Mouse (Mus musculus) layer of hippocampus, postnatal 14 days (tissue): ENCODE measurements around the gene Arhgap31. TPM values are rescaled to one million over a fixed set of nuclear protein-coding genes. Genes with fewer than 3 reads are reported as not detected.
"Not testable (repeated sequence)": the region's sequence is repeated elsewhere in the genome, so short reads cannot be mapped to it uniquely, and the experiment has no call there.

Source experiments
- DNase-seq, 2 experiments: peaks; one replicate each; pipeline ENCODE4 v3.0.0; 2021 to 2022; ENCODE audit warnings: low spot score in 2 of 2, mixed read lengths in 1 of 2
- total RNA-seq, 2 experiments: library from RNA; stranded (reverse); gene quantifications; 2 replicates each; pipeline ENCODE4 v1.2.3; 2021

Gene Arhgap31
- total RNA-seq, 2 experiments from 2014 or later: 24.1 to 25.4 TPM

DNA sequence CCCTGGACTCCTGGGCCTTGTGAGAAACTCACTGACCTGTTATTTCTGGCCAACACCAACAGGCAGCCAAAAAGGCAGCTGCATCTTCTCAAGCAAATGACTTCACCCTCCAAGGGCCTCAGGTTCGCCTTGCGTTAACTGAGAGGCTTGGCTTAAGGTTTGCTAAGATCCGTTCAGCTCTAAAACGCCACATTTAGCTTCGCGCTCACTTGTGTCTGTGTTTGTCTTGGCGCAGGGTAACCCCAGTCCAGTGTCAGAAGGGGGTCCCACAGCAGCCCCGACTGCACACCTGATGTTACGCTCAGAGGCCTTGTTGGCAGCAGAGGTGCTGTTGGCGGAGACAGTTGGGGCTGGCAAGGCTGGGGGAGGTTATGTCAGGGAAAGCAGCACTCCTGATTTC is 23.3 kb downstream of the Arhgap31 start:
- no peak for DNase-seq

DNA sequence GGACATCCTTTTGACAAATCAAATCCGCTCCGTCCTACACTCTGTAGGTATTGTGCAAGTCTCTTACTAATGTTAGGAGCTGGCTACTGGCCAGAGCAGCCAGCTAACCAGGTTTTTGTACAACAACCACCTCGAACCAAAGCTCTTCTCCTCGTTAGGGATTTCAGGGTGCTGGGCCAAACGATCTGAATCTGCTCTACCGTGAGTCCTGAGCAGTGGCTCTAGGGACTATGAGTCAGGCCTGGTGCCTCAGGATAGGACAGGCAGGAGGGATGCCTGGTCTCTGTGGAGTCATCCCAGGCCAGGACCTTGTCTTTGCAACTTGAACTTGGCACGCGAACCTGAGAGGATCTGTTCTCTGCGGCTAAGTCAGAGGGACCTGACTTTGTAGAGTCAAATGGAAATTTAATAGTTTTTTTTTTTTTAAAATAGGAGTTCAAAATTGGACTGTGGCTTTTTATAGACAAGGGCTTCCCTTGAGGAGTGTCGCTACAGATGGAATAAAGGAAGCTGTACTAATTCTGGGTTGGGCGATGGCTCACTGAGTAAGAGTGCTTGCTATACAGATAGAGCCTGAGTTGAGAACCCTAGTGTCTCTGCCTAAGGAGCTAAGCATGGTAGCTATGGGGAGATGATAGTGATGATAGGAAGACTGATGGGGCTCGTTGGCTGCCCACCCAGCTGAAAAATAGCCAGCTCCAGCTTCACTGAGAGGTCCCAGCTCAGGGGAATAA is 24.4 kb downstream of the Arhgap31 start:
- no peak for DNase-seq

DNA sequence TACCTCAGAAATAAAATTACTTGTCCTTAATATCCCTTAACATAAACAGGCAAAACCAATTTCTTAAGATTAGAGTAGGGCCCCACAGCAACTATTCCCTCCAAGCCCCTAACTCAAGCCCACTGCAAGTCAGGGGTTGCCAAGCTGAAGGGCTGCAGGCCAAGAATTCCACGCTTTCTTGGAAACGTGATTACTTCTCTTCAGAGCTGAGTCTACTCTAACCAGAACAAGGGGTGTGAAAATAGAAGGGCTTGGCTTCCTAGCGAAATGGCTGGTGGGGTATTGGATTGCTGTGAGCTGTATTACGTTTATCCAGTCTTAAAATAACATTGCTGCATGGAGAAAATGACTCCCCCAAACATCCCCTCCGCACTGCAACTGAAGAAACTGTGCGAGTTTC is 25.4 kb downstream of the Arhgap31 start:
- DNase-seq: no peak

DNA sequence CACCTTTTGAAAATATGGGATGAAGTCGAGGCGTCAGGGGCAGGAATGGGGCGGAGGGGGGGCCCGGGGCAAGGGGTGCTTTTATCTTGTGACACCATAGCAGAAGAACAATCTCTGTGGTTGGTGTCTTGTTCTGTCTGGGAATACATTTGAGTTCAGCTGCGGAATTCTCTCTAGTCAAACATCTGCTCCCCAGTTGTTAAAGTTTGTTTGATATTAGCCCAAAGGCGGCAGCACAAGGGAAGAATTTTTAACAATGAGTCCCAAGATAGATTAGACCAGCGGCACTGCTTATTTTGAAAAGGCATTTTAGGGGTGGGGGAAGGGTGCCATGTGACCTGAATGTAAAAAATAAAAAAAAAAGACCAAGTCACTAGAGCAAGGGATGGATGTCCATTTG is 30.0 kb downstream of the Arhgap31 start:
- no peak for DNase-seq

DNA sequence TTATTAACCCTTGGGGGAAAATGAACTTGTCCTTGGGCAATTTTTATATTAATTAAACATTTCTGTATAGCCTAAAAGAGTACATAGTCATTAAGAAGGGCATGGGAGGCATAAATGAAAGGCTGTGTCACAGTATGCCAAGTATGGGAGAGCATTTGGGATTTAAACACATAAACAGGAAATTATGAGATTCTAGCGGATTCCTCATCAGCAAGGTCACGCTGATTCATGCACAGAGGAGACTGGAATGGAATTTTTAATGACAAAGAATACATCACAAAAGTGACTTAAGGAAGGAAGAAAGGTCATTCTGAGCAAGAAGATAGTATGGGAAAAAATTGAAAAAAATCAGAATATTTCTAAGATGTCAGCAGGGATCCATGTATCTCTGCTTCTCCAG is 31.8 kb downstream of the Arhgap31 start:
- DNase-seq: no peak

DNA sequence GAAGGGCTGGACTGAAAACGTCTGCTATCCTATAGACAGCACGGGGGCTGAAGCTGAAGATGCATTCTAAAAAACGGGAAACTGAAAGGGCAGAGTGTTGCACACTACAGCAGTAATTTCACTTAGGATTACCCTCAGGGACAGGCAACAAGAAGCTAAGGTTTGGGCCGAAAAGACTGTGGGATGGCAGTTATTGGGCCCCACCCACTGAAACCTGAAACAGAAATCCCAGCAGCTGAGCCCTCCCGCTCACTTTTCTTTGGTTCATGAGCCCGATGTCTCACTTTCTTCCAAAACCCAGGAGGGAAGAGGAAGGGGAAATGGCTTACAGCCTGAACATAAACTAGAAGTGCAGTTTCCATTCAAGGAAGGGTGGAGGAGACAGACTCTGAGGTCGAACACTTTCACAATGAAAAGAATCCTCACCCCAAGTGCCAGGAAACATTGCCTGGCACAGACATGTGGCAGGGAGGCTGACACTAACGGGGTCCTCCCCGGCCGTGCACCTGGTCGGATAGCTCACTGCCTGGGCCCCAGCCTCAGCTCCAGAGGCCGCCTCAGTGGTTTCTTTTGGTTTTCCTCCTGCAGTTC is 33.5 kb downstream of the Arhgap31 start:
- DNase-seq: no peak

DNA sequence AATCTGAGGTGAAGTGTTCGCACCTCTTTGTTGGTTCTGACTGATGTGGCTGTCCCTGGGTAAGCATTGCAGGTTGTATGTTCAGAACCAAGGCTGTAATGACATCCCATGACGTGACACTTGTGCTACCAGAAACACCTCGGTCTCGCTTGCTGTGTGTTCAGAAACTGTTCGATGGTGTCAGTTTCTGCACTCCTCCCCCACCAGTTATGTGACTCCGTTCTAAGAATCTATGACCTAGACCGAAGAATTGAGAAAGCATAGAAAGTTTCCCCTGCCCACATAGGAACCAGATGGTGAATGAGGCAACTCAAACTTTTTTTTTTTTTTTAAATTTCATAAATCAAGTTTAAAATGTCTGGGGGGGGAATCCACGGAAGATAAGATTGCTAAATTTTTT is 34.2 kb downstream of the Arhgap31 start:
- no peak for DNase-seq

DNA sequence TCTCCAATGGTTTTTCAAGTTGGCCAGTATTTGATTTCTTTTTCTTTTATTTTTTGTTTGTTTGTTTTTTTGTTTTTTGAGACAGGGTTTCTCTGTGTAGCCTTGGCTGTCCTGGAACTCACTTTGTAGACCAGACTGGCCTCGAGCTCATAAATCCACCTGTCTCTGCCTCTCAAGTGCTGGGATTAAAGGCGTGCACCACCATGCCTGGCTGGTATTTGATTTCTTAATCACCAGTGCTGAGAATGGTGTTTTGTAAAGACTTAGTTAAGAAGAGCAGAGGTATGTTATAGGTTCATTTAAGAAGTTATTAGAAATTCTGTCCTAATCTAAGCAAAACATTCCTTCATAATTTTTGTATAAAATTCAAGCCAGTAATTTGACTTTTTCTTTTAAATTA is 35.1 kb downstream of the Arhgap31 start:
- not testable (repeated sequence) for DNase-seq

DNA sequence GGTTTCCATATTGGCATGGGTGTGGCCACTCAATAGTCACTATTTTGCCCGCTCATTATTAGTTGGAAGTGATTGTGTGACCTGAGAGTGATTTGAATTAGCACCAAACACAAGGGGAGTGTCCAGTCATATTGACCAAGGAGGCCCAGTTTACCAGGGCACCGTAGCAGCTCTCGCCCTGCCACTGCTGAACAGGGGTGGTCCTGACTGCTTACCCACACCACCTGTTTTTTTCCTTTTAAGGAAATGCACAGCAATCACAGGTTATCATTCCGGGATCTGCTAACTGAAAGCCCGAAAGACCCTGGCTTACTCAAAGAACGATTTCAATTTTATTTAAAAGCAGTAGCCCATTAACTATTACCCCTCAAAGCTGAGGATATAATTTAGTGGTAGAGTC is 35.9 kb downstream of the Arhgap31 start:
- DNase-seq: no peak

DNA sequence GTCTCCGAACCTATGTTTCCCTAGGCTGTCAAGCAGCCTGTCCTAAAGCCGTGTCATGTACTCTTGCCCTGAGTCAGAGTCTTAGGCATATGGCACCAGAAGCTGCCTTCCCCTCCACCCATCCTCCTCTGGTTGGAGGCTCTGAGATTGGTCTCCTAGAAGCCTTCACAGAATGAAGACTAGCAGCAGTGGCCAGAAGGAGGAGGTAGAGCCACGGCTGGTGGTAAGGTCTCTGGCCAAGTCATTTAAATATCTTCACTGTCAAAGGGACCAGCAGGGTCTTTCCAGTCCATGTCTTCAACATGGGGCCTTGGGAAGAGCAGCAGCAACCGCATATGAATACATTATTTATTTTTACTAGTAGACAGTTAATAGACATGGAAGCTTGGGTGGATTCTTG is 36.4 kb downstream of the Arhgap31 start:
- no peak for DNase-seq

DNA sequence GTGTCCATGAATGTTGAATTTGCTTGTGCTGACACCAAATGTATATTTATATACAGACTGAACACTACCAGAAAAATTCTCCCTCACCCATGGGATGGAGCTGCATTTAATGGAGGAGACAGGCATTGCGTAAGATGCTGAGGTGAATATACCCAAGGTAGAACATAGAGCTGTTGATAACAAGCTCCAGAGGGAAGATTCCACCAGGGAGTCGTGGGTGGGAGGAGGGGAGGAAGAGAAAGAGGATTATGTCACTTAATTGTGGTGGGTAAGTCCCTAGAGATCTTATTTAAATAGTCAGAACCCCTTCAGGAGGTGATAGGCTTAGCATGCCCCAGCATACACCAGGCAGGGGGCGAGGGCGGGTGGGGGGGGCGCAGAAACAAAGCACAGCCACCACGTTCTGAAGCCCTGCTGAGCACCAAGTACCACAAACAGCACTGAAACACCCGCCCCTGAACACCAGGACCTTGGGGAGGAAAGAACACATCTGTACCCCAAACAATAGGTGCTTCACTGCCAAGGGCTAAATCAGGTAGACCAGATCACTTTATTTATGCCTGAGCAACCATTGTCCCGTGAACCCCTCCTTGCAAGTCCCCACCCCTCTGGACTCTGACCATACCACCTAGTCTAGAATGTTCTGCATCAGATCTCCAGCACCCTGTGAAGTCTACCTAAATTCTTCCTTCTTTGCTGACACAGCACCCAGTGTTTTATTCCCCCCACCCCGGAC is 37.3 kb downstream of the Arhgap31 start:
- DNase-seq: no peak

DNA sequence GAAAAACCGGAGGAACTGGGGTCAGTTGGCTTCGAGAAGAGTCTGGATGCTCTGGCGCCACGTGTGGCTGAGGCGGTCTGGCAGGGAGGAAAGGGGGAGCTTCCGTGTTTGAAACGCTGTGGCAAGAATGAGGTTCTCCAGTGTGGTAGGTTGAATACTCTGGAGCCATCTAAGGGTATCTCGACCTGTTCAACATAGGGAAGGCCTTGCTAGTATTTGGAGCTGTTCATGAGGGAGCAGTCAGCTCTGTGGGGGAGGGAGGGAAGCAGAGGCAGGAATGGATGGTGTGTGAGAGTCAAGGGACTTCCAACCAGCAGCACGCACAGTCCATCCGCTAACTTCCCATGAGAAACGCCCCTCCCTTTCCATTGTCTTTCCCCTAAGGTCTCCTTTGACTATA is 38.2 kb downstream of the Arhgap31 start:
- no peak for DNase-seq

DNA sequence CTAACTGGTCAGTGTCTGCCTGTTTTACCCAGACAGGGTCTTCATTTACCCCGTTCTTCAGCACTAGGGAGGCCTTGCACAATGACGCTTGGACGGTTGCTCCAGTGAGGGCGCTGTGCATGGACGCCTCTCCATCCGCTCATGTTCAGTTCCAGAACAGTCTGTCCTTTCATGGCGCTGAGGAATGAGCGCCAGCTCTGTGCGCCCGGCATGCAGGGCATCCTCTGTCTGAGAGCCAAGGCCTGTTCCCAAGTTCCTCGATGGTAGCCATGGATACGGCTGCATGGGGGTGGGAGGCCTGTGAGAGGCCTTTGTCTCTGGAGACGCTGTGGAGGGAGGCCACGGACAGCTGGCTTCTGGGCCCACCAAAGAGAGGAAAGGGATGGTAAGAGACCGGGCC is 39.6 kb downstream of the Arhgap31 start:
- DNase-seq: peak; percentile 74 to 91

DNA sequence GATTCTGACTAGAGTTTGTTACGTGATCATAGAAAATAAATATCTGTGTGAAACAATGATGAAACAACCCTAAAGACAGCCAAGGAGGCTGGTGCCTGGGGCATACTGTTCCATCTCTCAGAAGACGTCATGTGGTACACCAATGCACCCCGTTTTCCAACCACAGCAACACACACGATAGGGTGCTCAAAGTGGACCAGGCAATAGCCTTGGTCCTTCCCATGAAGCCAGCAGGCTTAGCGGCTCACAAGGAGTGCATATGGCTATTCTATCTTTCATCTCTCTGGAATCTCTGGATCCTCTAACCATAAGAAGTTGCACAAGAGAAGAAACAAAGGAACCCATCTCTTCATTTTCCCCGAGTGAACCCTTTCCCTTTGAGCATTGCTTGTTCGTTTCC is 40.1 kb downstream of the Arhgap31 start:
- no peak for DNase-seq

DNA sequence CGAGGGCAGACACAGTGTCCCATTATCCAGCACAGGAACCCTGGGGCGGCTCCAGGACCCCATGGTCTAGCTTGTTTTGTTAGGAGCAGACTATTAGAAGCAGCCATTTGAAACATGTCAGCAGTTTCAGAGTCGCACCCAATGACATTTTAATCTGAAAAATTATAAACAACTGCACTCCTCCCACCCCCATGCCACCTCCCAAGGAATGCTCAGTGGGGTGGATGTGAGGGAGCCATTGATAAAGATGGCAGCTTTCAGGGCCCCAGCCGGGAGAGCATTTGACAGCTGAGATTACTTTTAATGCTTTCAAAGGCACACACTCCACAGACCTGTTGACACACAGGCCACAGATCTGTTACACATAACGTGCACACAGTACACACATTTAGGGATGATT is 40.7 kb downstream of the Arhgap31 start:
- DNase-seq: no peak

DNA sequence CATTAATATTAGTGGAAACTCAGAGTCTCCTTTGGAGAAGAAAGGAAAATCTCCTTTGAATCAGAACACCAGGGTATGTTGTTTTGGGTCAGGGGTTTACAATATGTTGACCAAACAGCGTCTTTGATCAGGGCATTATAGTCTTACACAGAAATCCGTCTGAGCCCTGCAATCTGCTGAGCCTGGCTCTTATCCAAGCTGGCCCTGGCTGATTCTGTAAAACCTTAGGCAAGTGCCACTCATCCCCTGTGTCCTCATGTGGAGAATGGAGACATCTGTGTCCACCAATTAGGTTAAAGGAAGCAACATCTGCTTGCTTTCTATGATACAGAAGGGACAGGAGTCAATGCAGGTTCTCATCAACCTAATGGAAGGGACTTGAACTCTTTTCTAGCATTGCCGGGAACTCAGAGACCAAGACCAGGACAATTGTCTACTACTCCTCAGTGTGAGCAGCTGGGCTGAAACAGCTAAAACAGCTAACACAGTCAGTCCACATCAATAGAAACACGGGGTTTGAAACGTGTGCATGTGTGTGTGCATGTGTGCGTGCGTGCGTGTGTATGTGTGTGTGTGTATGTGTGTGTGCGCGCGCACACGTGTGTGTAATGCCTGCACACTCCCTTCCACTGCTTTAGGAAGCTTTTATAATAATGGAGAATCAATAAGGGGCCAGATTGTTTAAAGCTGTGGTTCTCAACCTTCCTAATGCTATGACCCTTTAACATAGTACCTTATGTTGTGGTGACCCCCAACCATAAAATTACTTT is 42.3 kb downstream of the Arhgap31 start:
- DNase-seq: peak in 1 of 2 experiments; percentile 35

DNA sequence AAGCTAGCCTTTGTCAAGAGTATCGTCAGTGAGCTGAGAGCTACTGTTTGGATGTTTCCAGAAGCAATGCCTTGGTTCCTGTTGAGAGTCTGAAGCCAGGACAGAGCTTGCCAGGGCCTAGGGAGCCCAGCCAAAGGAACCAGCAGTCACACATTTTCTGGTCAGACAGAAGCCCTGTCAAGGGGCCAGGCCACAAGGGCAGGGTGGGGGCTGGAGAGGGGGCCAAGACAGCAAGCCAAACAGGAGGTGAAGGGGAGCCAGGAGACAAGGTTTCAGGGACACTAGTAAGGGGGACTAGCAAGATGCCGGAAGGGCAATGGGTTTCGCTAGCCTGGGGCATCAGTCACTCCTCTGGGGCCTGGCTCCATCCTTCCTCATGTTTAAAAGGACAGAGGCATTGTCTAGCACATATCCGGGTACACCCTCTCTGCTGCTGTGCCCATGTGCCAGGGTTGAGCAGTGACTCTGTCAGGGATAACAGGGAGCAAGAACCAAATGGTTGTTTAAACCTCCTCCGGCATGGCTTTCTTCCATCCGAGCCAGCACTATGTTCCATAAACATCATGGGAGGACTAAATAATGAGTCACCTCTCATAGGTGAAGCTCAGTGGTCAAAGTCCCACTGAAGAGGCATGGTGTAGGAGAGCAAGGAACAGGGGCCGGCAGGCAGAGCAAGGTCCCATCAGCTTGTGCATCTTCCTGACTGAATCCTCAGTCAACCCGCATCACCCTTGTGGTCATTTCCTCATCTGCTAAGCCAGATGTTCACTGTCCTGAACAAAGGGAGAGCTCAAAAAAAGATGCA is 44.0 kb downstream of the Arhgap31 start:
- DNase-seq: peak in 1 of 2 experiments; percentile 61

DNA sequence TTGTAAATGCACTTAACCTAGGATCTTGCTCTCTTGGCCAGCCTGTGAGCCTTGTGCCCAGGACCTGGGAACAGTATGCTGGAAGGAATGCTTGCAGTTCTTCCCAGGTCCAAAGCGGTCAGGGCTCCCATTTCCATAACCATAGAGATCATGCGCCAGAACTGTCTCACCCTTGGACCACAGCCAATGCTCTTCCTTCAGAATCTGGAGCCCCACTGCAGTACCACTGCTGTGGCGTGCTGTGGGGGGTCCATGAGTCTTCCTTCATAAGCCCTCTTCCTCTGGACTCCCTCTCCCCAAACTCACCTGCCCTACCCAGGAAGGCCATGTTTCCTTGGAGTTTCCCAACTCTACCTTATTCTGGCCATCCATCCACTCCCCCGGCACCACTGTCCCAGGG is 46.6 kb downstream of the Arhgap31 start:
- DNase-seq: no peak

DNA sequence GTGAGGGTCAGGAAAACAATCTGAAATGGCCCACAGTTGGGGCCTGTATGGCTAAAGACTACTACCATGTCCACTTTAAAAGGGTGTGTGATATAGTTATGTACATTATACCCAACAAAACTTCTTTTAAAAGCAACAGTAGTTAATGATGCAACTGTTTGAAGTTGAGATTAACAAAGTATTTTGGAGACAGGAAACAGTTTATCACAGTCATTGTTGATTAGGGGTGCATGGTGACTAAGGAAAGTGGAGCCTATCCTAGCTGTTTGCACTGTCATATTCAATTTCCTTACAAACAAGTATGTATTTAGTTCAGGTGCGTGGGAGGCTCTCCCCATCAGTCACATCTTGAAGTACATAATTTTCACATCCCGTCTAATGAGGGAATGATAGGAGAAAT is 47.1 kb downstream of the Arhgap31 start:
- no peak for DNase-seq

DNA sequence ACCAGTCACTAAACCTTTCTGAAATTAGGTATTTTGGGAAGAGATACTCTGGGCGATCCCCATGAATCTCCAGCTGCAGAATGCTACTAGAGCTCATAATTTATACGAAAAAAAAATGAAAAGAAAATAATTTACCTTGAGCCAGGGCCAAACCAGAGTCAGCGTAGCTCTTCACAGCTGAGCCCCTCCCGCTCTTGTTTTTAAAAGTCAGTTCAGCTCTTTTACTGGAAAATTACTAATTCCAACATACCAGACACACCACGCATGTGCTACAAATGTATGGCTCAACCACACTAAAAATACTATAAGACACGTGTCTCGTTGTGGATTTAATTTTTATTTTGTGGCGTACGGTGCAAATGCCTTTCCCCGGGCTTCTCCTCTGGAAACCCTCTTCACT is 50.5 kb downstream of the Arhgap31 start:
- no peak for DNase-seq

DNA sequence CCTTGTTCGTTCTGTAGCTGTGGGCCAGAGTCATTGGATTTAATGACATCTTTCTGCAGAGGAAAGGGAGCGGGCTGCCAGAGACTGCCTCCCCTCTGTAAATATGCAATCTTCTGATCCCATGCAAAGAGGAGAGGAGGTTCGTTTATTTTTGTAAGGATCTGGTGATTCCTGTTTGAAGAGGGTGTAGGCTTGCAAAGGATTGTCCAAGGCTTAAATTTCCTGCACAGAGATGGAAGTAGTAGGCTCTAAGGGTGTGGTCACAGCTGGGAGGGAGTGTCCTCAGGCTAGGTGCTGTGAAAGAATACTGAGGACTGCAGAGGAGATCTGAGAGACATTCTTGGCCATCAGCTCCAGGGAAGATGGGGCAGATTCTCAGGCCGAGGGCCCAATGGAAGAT is 58.8 kb downstream of the Arhgap31 start:
- no peak for DNase-seq
